Mouse (Mus musculus) intestine, postnatal 0 days (tissue): ENCODE measurements around the gene Tlx1. TPM values are rescaled to one million over a fixed set of nuclear protein-coding genes. Genes with fewer than 3 reads are reported as not detected.
A peak's percentile ranks its signal among the peaks of the same experiment; 100 is the strongest.

Experiments
- ATAC-seq: fragments of 200-750 bp; cut with Nextera tagmentation; 2 replicates; pipeline ENCODE4 v1.8.0; 2017; ENCODE audit warnings: mild to moderate bottlenecking, moderate TSS enrichment, moderate library complexity
- H3K27ac ChIP-seq: fragments of 300-500 bp; sonication (generic); 2 replicates; pipeline ENCODE4 v1.5.1; 2014; ENCODE audit warnings: mild to moderate bottlenecking, low read depth, low read length, moderate library complexity
- H3K27me3 ChIP-seq: fragments of 300-500 bp; sonication (generic); replicated peaks from 2 replicates; pipeline ENCODE4 v1.6.1; 2014; ENCODE audit warnings: low read length, mixed read lengths; ENCODE audit not compliant: control insufficient read depth, insufficient read depth
- H3K36me3 ChIP-seq: fragments of 300-500 bp; sonication (generic); 2 replicates; pipeline ENCODE4 v1.6.1; 2014; ENCODE audit warnings: mild to moderate bottlenecking, moderate library complexity; ENCODE audit not compliant: control insufficient read depth, insufficient read depth
- H3K4me1 ChIP-seq: fragments of 300-500 bp; sonication (generic); replicated peaks from 2 replicates; pipeline ENCODE4 v1.6.1; 2014; ENCODE audit warnings: antibody characterized with exemption, low read length, mixed read lengths; ENCODE audit not compliant: control insufficient read depth, insufficient read depth
- H3K4me2 ChIP-seq: fragments of 300-500 bp; sonication (generic); replicated peaks from 2 replicates; pipeline ENCODE4 v1.6.1; 2014; ENCODE audit warnings: low read depth, mild to moderate bottlenecking, moderate library complexity
- H3K4me3 ChIP-seq: fragments of 300-500 bp; sonication (generic); 2 replicates; pipeline ENCODE4 v1.5.1; 2014; ENCODE audit warnings: low read depth, low read length
- H3K9ac ChIP-seq: fragments of 300-500 bp; sonication (generic); 2 replicates; pipeline ENCODE4 v1.6.1; 2014; ENCODE audit warnings: mild to moderate bottlenecking, low read depth, low read length
- H3K9me3 ChIP-seq: fragments of 300-500 bp; sonication (generic); 2 replicates; pipeline ENCODE4 v1.6.1; 2016; ENCODE audit warnings: mixed run types; ENCODE audit not compliant: control insufficient read depth
- CTCF ChIP-seq: sonication (generic); IDR thresholded peaks from 2 replicates; pipeline ENCODE4 v1.5.1; 2016; ENCODE audit warnings: low read depth, mild to moderate bottlenecking, control low read depth, antibody characterized with exemption, moderate library complexity
- WGBS: fragments of 180-500 bp; shearing (Covaris S2); extraction: QIAGEN DNeasy Blood & Tissue Kit; methylation state at CpG from one replicate; pipeline ENCODE4 v1.1.7; 2014; 5-methylcytosine and 5-hydroxymethylcytosine counted together
- polyA plus RNA-seq: library from polyadenylated mRNA; unstranded; fragments of >200 nt; fragmentation: Nextera tagmentation; extraction: Ambion mirVana; gene quantifications from 2 replicates; pipeline ENCODE4 v1.2.1, GENCODE M21; 2015

The Tlx1 gene
- polyA plus RNA-seq, 1 experiment from 2014 or later = not detected

DNA sequence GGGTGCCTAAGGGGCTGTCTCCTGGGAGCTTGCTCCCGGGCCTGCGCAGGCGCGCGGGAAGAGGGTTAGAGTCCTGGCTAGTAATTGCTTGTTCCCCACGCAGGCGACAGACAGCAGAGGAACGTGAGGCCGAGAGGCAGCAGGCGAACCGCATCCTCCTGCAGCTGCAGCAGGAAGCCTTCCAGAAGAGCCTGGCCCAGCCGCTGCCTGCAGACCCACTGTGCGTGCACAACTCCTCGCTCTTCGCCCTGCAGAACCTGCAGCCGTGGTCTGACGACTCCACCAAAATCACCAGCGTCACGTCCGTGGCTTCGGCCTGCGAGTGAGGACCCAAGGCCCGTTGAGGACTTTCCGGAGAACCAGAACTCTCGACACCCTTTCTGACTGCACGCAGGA, 5.3 kb downstream of the Tlx1 start:
- H3K4me3 ChIP-seq = no peak overlapping the region
- H3K4me2 ChIP-seq = no peak overlapping the region
- no peak overlapping the region for H3K9ac ChIP-seq
- H3K27ac ChIP-seq = no peak overlapping the region
- ATAC-seq = no peak
- TF ChIP-seq CTCF = no peak
- no peaks in the 10 kb centered on the region for H3K9me3 ChIP-seq
- H3K4me1 ChIP-seq = no peaks in the 10 kb centered on the region
- 5% methylated on average over 26 of the region's 26 CpGs for WGBS
- H3K27me3 ChIP-seq = peaks cover 98% of the 10 kb centered on the region
- H3K36me3 ChIP-seq = no peaks in the 10 kb centered on the region

- Histone ChIP-seq H3K36me3 (no peaks in the 10 kb centered on the region), H3K4me3 (no peak overlapping the region), H3K9me3 (no peaks in the 10 kb centered on the region), H3K9ac (no peak overlapping the region), H3K27me3 (peaks cover 98% of the 10 kb centered on the region), H3K4me2 (no peak overlapping the region), H3K27ac (no peak overlapping the region), H3K4me1 (no peaks in the 10 kb centered on the region)
- 3% methylated on average over 5 of the region's 5 CpGs for WGBS
- TF ChIP-seq CTCF = no peak
- no peak for ATAC-seq
Observed at GRCm38 (mm10) chr19:45156381-45156780, 5.9 kb downstream of the Tlx1 start.

DNA sequence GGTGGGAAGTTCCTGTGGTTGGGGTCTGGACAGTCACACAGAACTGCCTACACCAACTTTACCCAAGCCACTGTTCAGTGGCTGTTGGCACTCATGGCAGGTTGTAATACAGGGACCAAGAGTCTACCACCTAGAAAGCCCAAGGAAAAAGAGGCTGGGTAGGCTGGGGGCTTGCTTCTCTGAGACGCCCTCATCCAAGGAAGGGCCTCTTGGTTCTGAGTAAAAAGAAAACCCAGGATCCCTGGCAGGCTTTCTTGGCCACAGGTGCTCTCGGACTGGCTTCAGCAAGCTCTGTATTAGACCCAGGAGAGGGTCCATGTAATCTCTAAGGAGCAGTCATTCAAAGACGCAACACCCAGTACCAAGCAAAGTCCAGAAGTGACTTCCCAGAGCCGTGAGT, 7.7 kb downstream of the Tlx1 start:
- ATAC-seq = no peak
- WGBS = 6% methylated on average over 4 of the region's 4 CpGs
- Histone ChIP-seq H3K36me3 (no peaks in the 10 kb centered on the region), H3K4me3 (no peak overlapping the region), H3K27ac (no peak overlapping the region), H3K9me3 (no peaks in the 10 kb centered on the region), H3K4me1 (no peaks in the 10 kb centered on the region), H3K4me2 (no peak overlapping the region), H3K27me3 (peaks cover 95% of the 10 kb centered on the region), H3K9ac (no peak overlapping the region)
- no peak for TF ChIP-seq CTCF

DNA sequence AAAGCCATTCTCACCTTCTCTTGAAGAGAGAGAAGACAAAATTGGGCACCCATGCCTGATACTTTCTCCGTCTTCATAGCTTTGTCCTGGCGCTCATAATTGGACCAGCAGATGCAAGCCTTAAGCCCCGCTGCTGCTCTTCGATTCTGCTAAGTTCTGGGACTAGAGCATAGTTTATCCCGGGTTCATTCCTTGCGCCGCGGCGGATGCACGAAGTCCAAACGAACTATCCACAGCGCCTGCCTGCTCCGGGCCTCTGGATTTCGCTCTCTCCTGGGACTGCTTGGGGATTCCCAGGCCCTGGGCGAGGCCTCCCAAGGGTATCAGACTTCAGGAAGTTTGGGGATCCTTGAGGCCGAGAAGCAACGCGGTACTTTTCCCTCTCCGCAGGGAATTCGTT, 8.4 kb downstream of the Tlx1 start:
- ATAC-seq = no peak
- no peaks in the 10 kb centered on the region for H3K4me1 ChIP-seq
- no peak overlapping the region for H3K27ac ChIP-seq
- no peak for TF ChIP-seq CTCF
- H3K9ac ChIP-seq = no peak overlapping the region
- under 1% methylated on average over 20 of the region's 20 CpGs for WGBS
- no peak overlapping the region for H3K4me3 ChIP-seq
- no peaks in the 10 kb centered on the region for H3K9me3 ChIP-seq
- H3K27me3 ChIP-seq = peaks cover 95% of the 10 kb centered on the region
- no peaks in the 10 kb centered on the region for H3K36me3 ChIP-seq
- H3K4me2 ChIP-seq = no peak overlapping the region

GRCm38 (mm10) chr19:45159491-45159890, 9.0 kb downstream of the Tlx1 start:
- no peak for ATAC-seq
- Histone ChIP-seq H3K36me3 (no peaks in the 10 kb centered on the region), H3K4me1 (no peaks in the 10 kb centered on the region), H3K27ac (no peak overlapping the region), H3K4me2 (no peak overlapping the region), H3K4me3 (no peak overlapping the region), H3K27me3 (peaks cover 95% of the 10 kb centered on the region), H3K9me3 (no peaks in the 10 kb centered on the region), H3K9ac (no peak overlapping the region)
- TF ChIP-seq CTCF = no peak
- 2% methylated on average over 5 of the region's 5 CpGs for WGBS

DNA sequence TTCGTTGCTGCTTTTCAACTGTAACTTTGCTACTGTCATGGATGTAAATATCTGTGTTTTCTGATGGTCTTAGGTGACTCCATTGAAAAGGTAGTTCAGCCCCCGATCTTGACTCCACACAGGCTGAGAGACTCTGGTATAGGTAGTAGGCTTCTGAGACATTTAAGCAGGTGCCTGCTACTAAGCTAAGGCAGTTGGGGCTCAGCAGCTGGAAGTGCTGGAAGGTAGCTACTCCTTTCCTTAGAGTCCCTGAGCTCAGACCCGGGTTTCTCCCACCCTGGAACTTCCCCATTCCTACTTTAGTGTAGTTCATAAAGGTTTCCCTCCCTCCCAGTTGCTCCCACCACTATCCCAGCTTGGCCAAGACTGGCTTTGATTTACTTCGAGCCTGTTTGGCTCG, 9.5 kb downstream of the Tlx1 start:
- no peak for ATAC-seq
- no peaks in the 10 kb centered on the region for H3K9me3 ChIP-seq
- no peak overlapping the region for H3K27ac ChIP-seq
- no peak for TF ChIP-seq CTCF
- no peaks in the 10 kb centered on the region for H3K36me3 ChIP-seq
- no peak overlapping the region for H3K9ac ChIP-seq
- H3K4me3 ChIP-seq = no peak overlapping the region
- H3K4me2 ChIP-seq = no peak overlapping the region
- 3% methylated on average over 5 of the region's 5 CpGs for WGBS
- peaks cover 95% of the 10 kb centered on the region for H3K27me3 ChIP-seq
- H3K4me1 ChIP-seq = no peaks in the 10 kb centered on the region

DNA sequence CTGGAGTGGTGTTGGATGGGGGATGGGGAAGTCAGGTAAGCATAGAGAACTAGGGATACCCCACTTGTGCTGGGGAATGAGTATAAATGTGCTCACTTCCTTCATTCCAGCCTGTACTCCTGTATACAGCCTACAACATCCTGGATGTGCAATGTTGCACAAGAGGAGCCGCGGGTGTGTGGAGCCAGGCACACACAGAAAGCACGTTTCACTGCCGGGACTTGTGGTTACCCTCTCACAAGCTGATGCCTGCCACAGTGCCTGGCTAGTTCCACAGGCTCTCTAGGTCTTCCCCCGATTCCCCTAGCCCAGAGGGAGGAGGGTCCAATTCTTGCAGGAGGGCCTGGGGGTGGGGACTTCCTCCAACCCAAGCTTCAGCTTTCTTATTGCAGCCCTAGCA, 10.0 kb downstream of the Tlx1 start:
- TF ChIP-seq CTCF = no peak
- no peak for ATAC-seq
- 4% methylated on average over 5 of the region's 5 CpGs for WGBS
- Histone ChIP-seq H3K27ac (no peak overlapping the region), H3K4me1 (no peaks in the 10 kb centered on the region), H3K4me3 (peak overlapping the region; percentile 22; the same call in 1 of the 2 replicates), H3K27me3 (peaks cover 95% of the 10 kb centered on the region), H3K9me3 (no peaks in the 10 kb centered on the region), H3K9ac (no peak overlapping the region), H3K36me3 (no peaks in the 10 kb centered on the region), H3K4me2 (peak overlapping the region; percentile 52)
